Mouse (Mus musculus) frontal cortex, postnatal 14 days (tissue): ENCODE measurements around the gene Ap4b1.

Experiments
- DNase-seq, 2 experiments: peaks; one replicate each; pipeline ENCODE4 v3.0.0; 2022; ENCODE audit warnings: low spot score in 2 of 2

The Ap4b1 gene

GRCm38 (mm10) chr3:103857036-103857805 is 47.9 kb downstream of the Ap4b1 start:
- no peak for DNase-seq

- DNase-seq: no peak
These were observed 48.8 kb downstream of the Ap4b1 start for GRCm38 (mm10) chr3:103857977-103858563.

GRCm38 (mm10) chr3:103858881-103859801 is 49.8 kb downstream of the Ap4b1 start, which contains the start of gene Ptpn22:
TSS of gene Ptpn22 (plus strand) at chr3:103859795.
- no peak for DNase-seq

GRCm38 (mm10) chr3:103859851-103860391 is 50.6 kb downstream of the Ap4b1 start:
- no peak for DNase-seq

GRCm38 (mm10) chr3:103862721-103863220 is 53.5 kb downstream of the Ap4b1 start:
- DNase-seq: no peak

- DNase-seq: no peak
These were observed 54.9 kb downstream of the Ap4b1 start for GRCm38 (mm10) chr3:103864200-103864599.

- DNase-seq: no peak
These were observed 58.2 kb downstream of the Ap4b1 start for GRCm38 (mm10) chr3:103867424-103867971.

GRCm38 (mm10) chr3:103868008-103868407 is 58.7 kb downstream of the Ap4b1 start:
- no peak for DNase-seq
